Mouse (Mus musculus): Measurements from ENCODE around the gene Calr.

GRCm38 (mm10) chr8:84792429-84792947 lies 54.2 kb downstream of the Calr start:
- TF ChIP-seq CTCF (IDR thresholded peaks at IDR 0.05; ENCODE audit: low read depth, low read length), result no peak
- no peak for TF ChIP-seq POLR2A (IDR thresholded peaks at IDR 0.05; ENCODE audit: extremely low read depth, insufficient read depth, low read length)
